Mouse (Mus musculus) erythroblast, embryonic 14.5 days (primary cell): ENCODE data around the gene A2m. TPM values are rescaled to one million over a fixed set of nuclear protein-coding genes. Genes with fewer than 3 reads are reported as not detected.

Experiments used
- H3K27me3 ChIP-seq: 2 replicates; pipeline ENCODE4 v1.6.1; 2012; ENCODE audit warnings: inconsistent platforms; ENCODE audit not compliant: control insufficient read depth
- H3K36me3 ChIP-seq: 2 replicates; pipeline ENCODE4 v1.6.1; 2012; ENCODE audit warnings: mild to moderate bottlenecking, inconsistent platforms; ENCODE audit not compliant: control insufficient read depth
- H3K4me1 ChIP-seq: 2 replicates; pipeline ENCODE4 v1.6.1; 2012; ENCODE audit warnings: inconsistent platforms; ENCODE audit not compliant: control insufficient read depth
- H3K4me3 ChIP-seq: replicated peaks from 2 replicates; pipeline ENCODE3; 2012; ENCODE audit warnings: moderate library complexity, mild to moderate bottlenecking, inconsistent platforms
- H3K9me3 ChIP-seq: 2 replicates; pipeline ENCODE4 v1.6.1; 2012; ENCODE audit warnings: low read length, inconsistent platforms, mixed read lengths; ENCODE audit not compliant: control insufficient read depth
- GATA1 ChIP-seq: IDR thresholded peaks from 2 replicates; pipeline ENCODE4 v1.6.1; 2012; ENCODE audit warnings: low read length, inconsistent platforms, mixed read lengths
- TAL1 ChIP-seq: IDR thresholded peaks from 3 replicates; pipeline ENCODE4 v1.6.1; 2012; ENCODE audit warnings: low read length, inconsistent platforms, mixed read lengths
- polyA plus RNA-seq: library from polyadenylated mRNA; stranded (reverse); fragments of >175 nt; gene quantifications from 2 replicates; pipeline ENCODE4 v1.2.3, GENCODE M21; 2012

Gene A2m
- polyA plus RNA-seq = 0.02 TPM in 1 of 2 replicates, not detected in the other

- H3K36me3 ChIP-seq = peaks cover 2% of the 10 kb centered on the region; the same call in 1 of the 2 replicates
- H3K4me1 ChIP-seq = no peaks in the 10 kb centered on the region
- H3K27me3 ChIP-seq = no peaks in the 10 kb centered on the region
- H3K4me3 ChIP-seq = peak within 1 kb of the TSS; percentile 32
- H3K9me3 ChIP-seq = peaks cover 22% of the 10 kb centered on the region
- TF ChIP-seq TAL1 = no peak
These were observed at the start of gene A2m for GRCm38 (mm10) chr6:121635076-121635475. Gene A2m (plus strand): TSS chr6:121635376.

GRCm38 (mm10) chr6:121590131-121590530 is 45.0 kb upstream of the A2m start:
- Histone ChIP-seq H3K9me3 (no peaks in the 10 kb centered on the region), H3K27me3 (no peaks in the 10 kb centered on the region), H3K4me1 (no peaks in the 10 kb centered on the region), H3K4me3 (no peak overlapping the region), H3K36me3 (no peaks in the 10 kb centered on the region)
- no peak for TF ChIP-seq GATA1
- TF ChIP-seq TAL1 = no peak

GRCm38 (mm10) chr6:121600927-121601326 is 34.2 kb upstream of the A2m start:
- Histone ChIP-seq H3K4me1 (no peaks in the 10 kb centered on the region), H3K4me3 (no peak overlapping the region), H3K36me3 (no peaks in the 10 kb centered on the region), H3K27me3 (no peaks in the 10 kb centered on the region), H3K9me3 (no peaks in the 10 kb centered on the region; the same call in 1 of the 2 replicates)
- TF ChIP-seq GATA1 = no peak
- TF ChIP-seq TAL1 = no peak

GRCm38 (mm10) chr6:121607861-121608260 is 27.3 kb upstream of the A2m start:
- TF ChIP-seq TAL1 = no peak
- no peak for TF ChIP-seq GATA1

GRCm38 (mm10) chr6:121611796-121612195 is 23.4 kb upstream of the A2m start:
- Histone ChIP-seq H3K9me3 (no peaks in the 10 kb centered on the region), H3K4me3 (no peak overlapping the region), H3K27me3 (no peaks in the 10 kb centered on the region), H3K36me3 (no peaks in the 10 kb centered on the region), H3K4me1 (no peaks in the 10 kb centered on the region)
- TF ChIP-seq GATA1 = no peak
- TF ChIP-seq TAL1 = no peak

More at GRCm38 (mm10) chr6:121607861-121608260, 27.3 kb upstream of the A2m start:
- Histone ChIP-seq H3K36me3 (no peaks in the 10 kb centered on the region), H3K9me3 (no peaks in the 10 kb centered on the region), H3K4me3 (no peak overlapping the region), H3K27me3 (no peaks in the 10 kb centered on the region), H3K4me1 (no peaks in the 10 kb centered on the region)

DNA sequence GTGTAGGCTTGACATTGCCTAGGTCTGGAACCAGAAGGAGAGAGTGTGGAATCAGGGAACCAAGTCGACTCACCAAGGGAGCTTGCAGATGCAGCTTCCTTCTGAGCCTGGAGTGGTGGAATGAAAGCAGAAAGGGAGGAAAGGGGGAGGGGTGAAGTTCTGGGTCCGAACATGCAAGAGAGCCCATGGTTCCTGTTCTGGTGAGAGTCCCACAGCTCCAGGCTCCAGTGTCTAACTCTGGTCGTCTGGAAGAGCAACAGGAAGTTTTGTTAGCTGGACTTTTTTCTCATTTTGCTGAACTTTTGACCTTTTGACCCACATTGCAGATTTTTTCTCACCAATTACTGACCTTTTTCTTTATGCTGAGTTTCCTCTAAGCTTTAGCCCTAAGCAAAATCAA is 17.7 kb upstream of the A2m start:
- Histone ChIP-seq H3K9me3 (no peaks in the 10 kb centered on the region), H3K36me3 (no peaks in the 10 kb centered on the region), H3K4me3 (no peak overlapping the region), H3K4me1 (no peaks in the 10 kb centered on the region), H3K27me3 (no peaks in the 10 kb centered on the region)
- no peak for TF ChIP-seq GATA1

DNA sequence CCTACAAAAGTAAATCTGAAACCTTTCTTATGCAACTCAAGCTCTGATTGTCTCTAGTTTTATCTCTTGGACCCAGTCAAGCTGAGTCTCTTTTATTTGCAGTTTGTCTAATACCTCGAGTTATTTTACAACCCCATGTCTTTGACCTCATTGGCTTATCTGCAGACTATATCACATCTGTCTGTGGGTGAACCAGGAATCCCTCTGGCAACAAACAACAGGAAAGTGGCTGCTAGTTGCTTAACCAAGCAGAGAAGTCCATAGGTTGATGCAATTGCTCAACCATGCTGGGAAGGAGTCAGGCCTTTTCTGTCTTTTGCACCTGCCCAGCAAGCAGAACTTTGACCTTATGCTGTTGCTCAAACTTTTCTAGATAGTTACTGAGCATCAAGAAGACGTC is 12.7 kb upstream of the A2m start:
- TF ChIP-seq TAL1 (no peak), GATA1 (no peak)
- Histone ChIP-seq H3K4me3 (no peak overlapping the region), H3K36me3 (no peaks in the 10 kb centered on the region), H3K27me3 (no peaks in the 10 kb centered on the region), H3K9me3 (no peaks in the 10 kb centered on the region; the same call in 1 of the 2 replicates), H3K4me1 (no peaks in the 10 kb centered on the region)

- Histone ChIP-seq H3K9me3 (peaks cover 22% of the 10 kb centered on the region), H3K36me3 (peaks cover 2% of the 10 kb centered on the region; the same call in 1 of the 2 replicates), H3K4me1 (no peaks in the 10 kb centered on the region), H3K27me3 (no peaks in the 10 kb centered on the region), H3K4me3 (no peak overlapping the region)
- TF ChIP-seq GATA1 = no peak
- TF ChIP-seq TAL1 = no peak
These were observed 656 bp upstream of the A2m start for GRCm38 (mm10) chr6:121634520-121634919.

DNA sequence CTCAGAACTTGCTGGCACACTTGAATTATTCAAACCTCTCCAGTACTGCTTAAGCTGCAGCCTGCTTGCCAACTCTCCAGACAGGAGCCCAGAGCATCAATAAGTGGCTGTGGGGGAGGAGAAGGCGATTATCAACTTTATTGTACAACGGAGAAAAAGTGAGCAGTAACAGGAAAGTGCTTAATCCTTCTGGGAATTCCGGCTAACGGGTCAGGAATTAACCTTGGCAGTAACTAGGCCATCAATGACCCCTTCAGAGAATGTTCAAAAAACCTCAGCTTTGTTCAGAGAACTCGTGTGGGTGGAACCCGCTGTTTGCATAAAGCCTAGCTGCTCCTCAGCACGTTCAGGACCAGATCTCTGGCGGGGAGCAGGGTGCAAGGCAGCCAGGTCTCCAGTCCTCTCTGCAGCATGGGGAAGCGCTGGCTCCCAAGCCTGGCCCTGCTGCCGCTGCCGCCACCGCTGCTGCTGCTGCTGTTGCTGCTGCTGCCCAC is 749 bp downstream of the A2m start:
- Histone ChIP-seq H3K9me3 (peaks cover 22% of the 10 kb centered on the region), H3K4me3 (peak overlapping the region; percentile 32), H3K27me3 (no peaks in the 10 kb centered on the region), H3K36me3 (peaks cover 2% of the 10 kb centered on the region; the same call in 1 of the 2 replicates), H3K4me1 (no peaks in the 10 kb centered on the region)
- TF ChIP-seq TAL1 (no peak), GATA1 (no peak)

DNA sequence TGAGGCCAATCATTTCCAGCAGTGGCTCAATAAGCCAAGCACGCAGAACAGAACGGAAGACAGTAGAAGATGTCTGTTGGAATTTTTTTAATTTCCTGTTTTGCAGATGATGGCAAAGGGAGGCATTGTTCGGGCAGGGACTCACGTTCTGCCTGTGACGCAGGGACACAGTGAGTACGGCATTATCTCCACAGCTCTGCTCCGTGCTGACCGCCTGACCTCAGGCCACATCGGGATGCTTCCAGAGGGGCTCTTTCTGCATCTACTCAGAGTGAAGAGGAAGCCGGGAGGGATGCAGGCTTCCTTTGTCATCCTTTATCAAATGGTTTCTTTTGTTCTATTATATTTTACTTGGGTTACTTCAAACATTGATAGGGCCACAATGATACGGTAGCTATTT is 13.3 kb downstream of the A2m start:
- Histone ChIP-seq H3K4me1 (no peaks in the 10 kb centered on the region), H3K4me3 (no peak overlapping the region), H3K27me3 (no peaks in the 10 kb centered on the region), H3K9me3 (peaks cover 11% of the 10 kb centered on the region), H3K36me3 (no peaks in the 10 kb centered on the region; the same call in 1 of the 2 replicates)
- no peak for TF ChIP-seq GATA1
- TF ChIP-seq TAL1 = no peak

Other genes starting within 250 kb of the A2m start
- gene Iqsec3, start 161.7 kb upstream of the A2m start, polyA plus RNA-seq = not detected in 2 replicates
- gene Gm7298, start 97.6 kb downstream of the A2m start, polyA plus RNA-seq = not detected in 2 replicates
- not detected in 2 replicates for gene Mug1, start 203.2 kb downstream of the A2m start, polyA plus RNA-seq